Mouse (Mus musculus) kidney, embryonic 15.5 days (tissue): ENCODE measurements around the gene Zbtb8os. TPM values are rescaled to one million over a fixed set of nuclear protein-coding genes. Genes with fewer than 3 reads are reported as not detected.
A peak's percentile ranks its signal among the peaks of the same experiment; 100 is the strongest.

Source experiments
- ATAC-seq: fragments of 200-750 bp; cut with Nextera tagmentation; replicated peaks from 2 replicates; pipeline ENCODE4 v1.8.0; 2017; ENCODE audit warnings: moderate TSS enrichment; ENCODE audit not compliant: low FRiP score
- H3K27ac ChIP-seq: fragments of 300-500 bp; sonication (generic); 2 replicates; pipeline ENCODE4 v1.5.1; 2015; ENCODE audit warnings: mild to moderate bottlenecking, inconsistent platforms
- H3K27me3 ChIP-seq: fragments of 300-500 bp; sonication (generic); 2 replicates; pipeline ENCODE4 v1.6.1; 2015; ENCODE audit warnings: inconsistent platforms
- H3K36me3 ChIP-seq: fragments of 300-500 bp; sonication (generic); 2 replicates; pipeline ENCODE4 v1.6.1; 2015; ENCODE audit warnings: inconsistent platforms
- H3K4me1 ChIP-seq: fragments of 300-500 bp; sonication (generic); 2 replicates; pipeline ENCODE4 v1.6.1; 2015; ENCODE audit warnings: inconsistent platforms
- H3K4me2 ChIP-seq: fragments of 300-500 bp; sonication (generic); 2 replicates; pipeline ENCODE4 v1.6.1; 2015; ENCODE audit warnings: moderate library complexity, mild to moderate bottlenecking, inconsistent platforms
- H3K4me3 ChIP-seq: fragments of 300-500 bp; sonication (generic); replicated peaks from 2 replicates; pipeline ENCODE4 v1.5.1; 2015; ENCODE audit warnings: mild to moderate bottlenecking, inconsistent platforms
- H3K9ac ChIP-seq: fragments of 300-500 bp; sonication (generic); 2 replicates; pipeline ENCODE4 v1.6.1; 2015; ENCODE audit warnings: mild to moderate bottlenecking, inconsistent platforms
- H3K9me3 ChIP-seq: fragments of 300-500 bp; sonication (generic); replicated peaks from 2 replicates; pipeline ENCODE4 v1.6.1; 2016; ENCODE audit warnings: inconsistent platforms
- WGBS: fragments of 180-500 bp; shearing (Covaris S2); methylation state at CpG from one replicate; pipeline ENCODE4 v1.1.7; 2015; ENCODE audit warnings: mixed read lengths; 5-methylcytosine and 5-hydroxymethylcytosine counted together
- polyA plus RNA-seq: library from polyadenylated mRNA; unstranded; fragments of >200 nt; fragmentation: Nextera tagmentation; extraction: Ambion mirVana; gene quantifications from 2 replicates; pipeline ENCODE4 v1.2.1, GENCODE M21; 2015

Zbtb8os gene
- polyA plus RNA-seq, 1 experiment from 2014 or later: 46.9 TPM

DNA sequence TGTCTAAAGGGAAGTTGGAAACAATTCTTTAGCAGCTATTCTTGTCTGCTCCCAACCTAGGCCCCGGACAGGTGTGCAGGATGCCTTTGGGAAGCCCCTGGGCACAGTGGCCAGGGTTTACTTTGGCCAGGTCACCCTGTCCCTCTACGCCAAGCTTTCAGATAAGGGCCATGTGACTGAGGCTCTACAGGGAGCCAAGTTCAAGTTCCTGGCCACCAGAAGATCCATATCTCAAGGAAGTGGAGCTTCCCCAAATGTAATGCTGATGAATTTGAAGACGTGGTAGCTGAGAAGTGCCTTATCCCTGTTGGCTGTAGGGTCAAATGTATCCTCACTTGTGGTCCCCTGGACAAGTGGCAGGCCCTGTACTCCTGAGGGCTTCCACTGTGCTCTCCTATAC, 44.3 kb downstream of the Zbtb8os start:
- no peak overlapping the region for H3K9ac ChIP-seq
- no peaks in the 10 kb centered on the region for H3K36me3 ChIP-seq
- H3K9me3 ChIP-seq: no peaks in the 10 kb centered on the region
- 81% methylated on average over 3 of the region's 3 CpGs for WGBS
- no peak for ATAC-seq
- H3K4me2 ChIP-seq: no peak overlapping the region
- no peak overlapping the region for H3K27ac ChIP-seq
- no peak overlapping the region for H3K4me3 ChIP-seq
- H3K27me3 ChIP-seq: 0 out of 2 replicates have a peak, but pooled peaks cover 4% of the 10 kb centered on the region
- H3K4me1 ChIP-seq: peaks cover 29% of the 10 kb centered on the region

- Histone ChIP-seq H3K27ac (no peak overlapping the region), H3K9ac (no peak overlapping the region), H3K36me3 (no peaks in the 10 kb centered on the region), H3K27me3 (0 out of 2 replicates have a peak, but pooled peaks cover 4% of the 10 kb centered on the region), H3K4me1 (peaks cover 25% of the 10 kb centered on the region), H3K4me3 (no peak overlapping the region), H3K9me3 (no peaks in the 10 kb centered on the region), H3K4me2 (no peak overlapping the region)
- 71% methylated on average over 8 of the region's 8 CpGs for whole genome bisulfite sequencing
- ATAC-seq: no peak
Observed at GRCm38 (mm10) chr4:129381148-129381547, 45.7 kb downstream of the Zbtb8os start.

DNA sequence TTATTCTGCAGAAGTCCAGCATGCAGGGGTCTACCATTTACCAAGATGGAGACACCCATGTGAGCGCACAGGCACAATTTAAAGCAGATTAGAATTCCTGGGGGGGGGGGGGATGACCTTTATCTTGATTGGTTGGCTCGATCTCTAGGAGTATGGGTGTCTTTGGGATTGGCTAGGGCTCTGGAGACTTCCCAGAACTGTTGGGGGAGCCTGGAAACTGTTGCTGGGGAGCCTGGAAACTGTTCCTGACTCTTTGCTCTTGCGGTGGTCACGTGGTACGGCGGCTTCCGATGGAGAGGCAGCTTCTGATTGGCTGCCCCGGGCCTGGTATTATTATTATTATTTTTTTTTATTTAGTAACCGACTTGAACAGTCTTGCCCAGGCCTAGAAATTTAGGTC, 46.5 kb downstream of the Zbtb8os start:
- no peak for ATAC-seq
- Histone ChIP-seq H3K4me2 (no peak overlapping the region), H3K9ac (no peak overlapping the region), H3K27me3 (0 out of 2 replicates have a peak, but pooled peaks cover 4% of the 10 kb centered on the region), H3K4me3 (no peak overlapping the region), H3K4me1 (peaks cover 17% of the 10 kb centered on the region), H3K27ac (0 out of 2 replicates have a peak overlapping the region, but pooled peaks have one; percentile 22), H3K36me3 (no peaks in the 10 kb centered on the region), H3K9me3 (no peaks in the 10 kb centered on the region)
- 91% methylated on average over 9 of the region's 9 CpGs for WGBS

GRCm38 (mm10) chr4:129382488-129382887, 47.0 kb downstream of the Zbtb8os start:
- ATAC-seq: no peak
- H3K4me3 ChIP-seq: no peak overlapping the region
- no peaks in the 10 kb centered on the region for H3K9me3 ChIP-seq
- 82% methylated on average over 2 of the region's 2 CpGs for WGBS
- no peak overlapping the region for H3K4me2 ChIP-seq
- H3K27ac ChIP-seq: 0 out of 2 replicates have a peak overlapping the region, but pooled peaks have one; percentile 22
- peaks cover 16% of the 10 kb centered on the region for H3K4me1 ChIP-seq
- no peaks in the 10 kb centered on the region for H3K36me3 ChIP-seq
- no peak overlapping the region for H3K9ac ChIP-seq
- 0 out of 2 replicates have a peak, but pooled peaks cover 4% of the 10 kb centered on the region for H3K27me3 ChIP-seq

GRCm38 (mm10) chr4:129383586-129383985, 48.1 kb downstream of the Zbtb8os start:
- no peak overlapping the region for H3K4me2 ChIP-seq

GRCm38 (mm10) chr4:129384440-129384839, 48.9 kb downstream of the Zbtb8os start:
- Histone ChIP-seq H3K36me3 (no peaks in the 10 kb centered on the region), H3K9me3 (no peaks in the 10 kb centered on the region), H3K4me1 (peaks cover 9% of the 10 kb centered on the region; the same call in 1 of the 2 replicates), H3K27ac (peak overlapping the region; percentile 79), H3K27me3 (no peaks in the 10 kb centered on the region), H3K4me2 (peak overlapping the region; percentile 8; the same call in 1 of the 2 replicates), H3K9ac (no peak overlapping the region), H3K4me3 (no peak overlapping the region)
- peak; percentile 85 for ATAC-seq
- WGBS: 14% methylated on average over 6 of the region's 6 CpGs

More at GRCm38 (mm10) chr4:129383586-129383985, 48.1 kb downstream of the Zbtb8os start:
- WGBS: 91% methylated on average over 3 of the region's 3 CpGs
- H3K9me3 ChIP-seq: no peaks in the 10 kb centered on the region
- no peak overlapping the region for H3K27ac ChIP-seq
- peaks cover 12% of the 10 kb centered on the region; the same call in 1 of the 2 replicates for H3K4me1 ChIP-seq
- H3K9ac ChIP-seq: no peak overlapping the region
- ATAC-seq: no peak
- H3K27me3 ChIP-seq: 0 out of 2 replicates have a peak, but pooled peaks cover 4% of the 10 kb centered on the region
- no peak overlapping the region for H3K4me3 ChIP-seq
- no peaks in the 10 kb centered on the region for H3K36me3 ChIP-seq

- Histone ChIP-seq H3K9me3 (no peaks in the 10 kb centered on the region), H3K4me2 (no peak overlapping the region), H3K9ac (no peak overlapping the region), H3K36me3 (no peaks in the 10 kb centered on the region), H3K27ac (no peak overlapping the region), H3K27me3 (no peaks in the 10 kb centered on the region), H3K4me3 (no peak overlapping the region), H3K4me1 (peaks cover 9% of the 10 kb centered on the region; the same call in 1 of the 2 replicates)
- 87% methylated on average over 11 of the region's 11 CpGs for WGBS
- ATAC-seq: no peak
Observed at GRCm38 (mm10) chr4:129385685-129386084, 50.2 kb downstream of the Zbtb8os start.

DNA sequence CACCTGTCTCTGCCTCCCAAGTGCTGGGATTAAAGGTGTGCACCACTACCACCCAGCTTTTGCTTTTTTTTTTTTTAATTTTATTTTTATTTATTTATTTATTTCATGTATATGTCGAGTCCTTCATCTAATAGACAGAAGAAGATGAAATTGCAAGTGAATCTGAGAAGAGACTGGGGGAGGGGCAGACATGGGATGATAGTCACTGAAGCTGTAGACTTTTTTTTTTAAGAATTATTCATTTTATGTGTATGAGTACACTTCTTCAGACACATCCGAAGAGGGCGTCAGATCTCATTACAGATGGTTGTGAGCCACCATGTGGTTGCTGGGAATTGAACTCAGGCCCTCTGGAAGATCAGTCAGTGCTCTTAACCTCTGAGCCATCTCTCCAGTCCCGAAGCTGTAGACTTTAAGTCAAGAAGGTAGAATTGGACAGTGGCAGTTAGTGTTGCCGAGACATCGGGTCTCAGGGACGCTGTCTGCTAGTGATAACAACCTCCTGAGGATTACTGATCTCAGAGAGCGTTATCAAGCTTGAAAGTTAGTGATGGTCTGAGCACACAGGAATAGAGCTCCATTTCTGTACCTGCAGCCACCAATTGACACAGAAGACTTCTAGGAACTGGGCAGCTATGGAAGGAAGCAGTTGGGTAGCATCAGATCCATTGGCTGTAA, 50.9 kb downstream of the Zbtb8os start:
- no peak overlapping the region for H3K9ac ChIP-seq
- 92% methylated on average over 8 of the region's 8 CpGs for WGBS
- H3K4me2 ChIP-seq: no peak overlapping the region
- no peaks in the 10 kb centered on the region for H3K9me3 ChIP-seq
- no peak overlapping the region for H3K27ac ChIP-seq
- no peak for ATAC-seq
- no peak overlapping the region for H3K4me3 ChIP-seq
- no peaks in the 10 kb centered on the region for H3K36me3 ChIP-seq
- no peaks in the 10 kb centered on the region for H3K27me3 ChIP-seq
- H3K4me1 ChIP-seq: peaks cover 9% of the 10 kb centered on the region; the same call in 1 of the 2 replicates

DNA sequence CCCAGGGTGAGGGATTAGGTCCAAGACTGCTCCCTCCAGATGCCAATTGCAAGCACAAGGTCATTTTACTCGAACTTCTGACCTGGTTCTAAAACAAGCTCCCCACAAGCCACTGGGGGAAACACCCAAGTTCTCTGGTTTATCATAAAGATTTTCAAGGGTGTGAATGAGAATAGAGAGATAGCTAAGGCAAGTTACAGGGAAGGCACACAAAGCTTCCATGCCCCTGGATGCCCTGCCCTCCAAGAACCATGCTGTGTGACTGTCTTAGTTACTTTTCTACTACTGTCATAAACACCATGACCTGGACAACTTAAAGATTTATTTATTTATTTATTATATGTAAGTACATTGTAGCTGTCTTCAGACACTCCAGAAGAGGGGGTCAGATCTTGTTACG, 51.5 kb downstream of the Zbtb8os start:
- peaks cover 9% of the 10 kb centered on the region; the same call in 1 of the 2 replicates for H3K4me1 ChIP-seq
- H3K4me2 ChIP-seq: no peak overlapping the region
- H3K4me3 ChIP-seq: no peak overlapping the region
- 82% methylated on average over 2 of the region's 2 CpGs for WGBS
- no peaks in the 10 kb centered on the region for H3K9me3 ChIP-seq
- H3K36me3 ChIP-seq: no peaks in the 10 kb centered on the region
- no peak overlapping the region for H3K27ac ChIP-seq
- no peak overlapping the region for H3K9ac ChIP-seq
- no peaks in the 10 kb centered on the region for H3K27me3 ChIP-seq
- no peak for ATAC-seq

GRCm38 (mm10) chr4:129388404-129388803, 52.9 kb downstream of the Zbtb8os start:
- WGBS: 86% methylated on average over 5 of the region's 5 CpGs
- Histone ChIP-seq H3K4me3 (no peak overlapping the region), H3K36me3 (no peaks in the 10 kb centered on the region), H3K27me3 (no peaks in the 10 kb centered on the region), H3K9me3 (no peaks in the 10 kb centered on the region), H3K4me1 (peaks cover 7% of the 10 kb centered on the region; the same call in 1 of the 2 replicates), H3K27ac (no peak overlapping the region), H3K9ac (no peak overlapping the region), H3K4me2 (no peak overlapping the region)
- no peak for ATAC-seq

GRCm38 (mm10) chr4:129390216-129390743, 54.8 kb downstream of the Zbtb8os start:
- Histone ChIP-seq H3K27me3 (no peaks in the 10 kb centered on the region), H3K27ac (no peak overlapping the region), H3K4me3 (no peak overlapping the region), H3K4me2 (no peak overlapping the region), H3K9me3 (no peaks in the 10 kb centered on the region), H3K36me3 (no peaks in the 10 kb centered on the region), H3K4me1 (peaks cover 10% of the 10 kb centered on the region; the same call in 1 of the 2 replicates), H3K9ac (no peak overlapping the region)
- no peak for ATAC-seq
- 83% methylated on average over 14 of the region's 14 CpGs for WGBS

- H3K4me2 ChIP-seq: no peak overlapping the region
- 82% methylated on average over 7 of the region's 7 CpGs for WGBS
- no peaks in the 10 kb centered on the region for H3K9me3 ChIP-seq
Observed at GRCm38 (mm10) chr4:129390936-129391557, 55.6 kb downstream of the Zbtb8os start.

More at GRCm38 (mm10) chr4:129390936-129391557, 55.6 kb downstream of the Zbtb8os start:
- no peaks in the 10 kb centered on the region for H3K27me3 ChIP-seq
- no peak overlapping the region for H3K4me3 ChIP-seq
- peaks cover 10% of the 10 kb centered on the region; the same call in 1 of the 2 replicates for H3K4me1 ChIP-seq
- ATAC-seq: no peak
- no peak overlapping the region for H3K9ac ChIP-seq
- no peaks in the 10 kb centered on the region for H3K36me3 ChIP-seq
- H3K27ac ChIP-seq: no peak overlapping the region
